Mouse (Mus musculus) olfactory bulb, adult 2 months (tissue): Measurements from ENCODE around the gene Nr5a2. TPM values are rescaled to one million over a fixed set of nuclear protein-coding genes. Genes with fewer than 3 reads are reported as not detected.
"Not testable (repeated sequence)": the region's sequence is repeated elsewhere in the genome, so short reads cannot be mapped to it uniquely, and the experiment has no call there.

Experiments used
- H3K27ac ChIP-seq: fragments of 200-500 bp; 2 replicates; pipeline ENCODE4 v1.5.1; 2012; ENCODE audit warnings: low read depth, low read length; ENCODE audit not compliant: insufficient read depth
- H3K4me1 ChIP-seq: fragments of 200-500 bp; 2 replicates; pipeline ENCODE4 v1.6.1; 2012; ENCODE audit warnings: low read length; ENCODE audit not compliant: control insufficient read depth, insufficient read depth
- H3K4me3 ChIP-seq: fragments of 200-500 bp; 2 replicates; pipeline ENCODE4 v1.5.1; 2012; ENCODE audit warnings: mild to moderate bottlenecking, low read depth, low read length, moderate library complexity; ENCODE audit not compliant: insufficient read depth
- CTCF ChIP-seq: fragments of 200-500 bp; IDR thresholded peaks from 2 replicates; pipeline ENCODE4 v1.5.1; 2012; ENCODE audit warnings: low read depth, mild to moderate bottlenecking, low read length, moderate library complexity; ENCODE audit not compliant: insufficient read depth
- POLR2A ChIP-seq: fragments of 200-500 bp; IDR thresholded peaks from 2 replicates; pipeline ENCODE4 v1.6.1; 2012; ENCODE audit warnings: mild to moderate bottlenecking, low read depth, low read length, moderate library complexity; ENCODE audit not compliant: insufficient read depth
- WGBS: fragments of 180-500 bp; shearing (Covaris S2); methylation state at CpG from one replicate; pipeline ENCODE4 v1.1.7; 2018; 5-methylcytosine and 5-hydroxymethylcytosine counted together
- polyA plus RNA-seq: library from polyadenylated mRNA; stranded (reverse); fragments of >200 nt; gene quantifications from 2 replicates; pipeline ENCODE4 v1.2.4, GENCODE M21; 2012; ENCODE audit warnings: low replicate concordance; ENCODE audit not compliant: missing spikeins, insufficient read depth, insufficient read length

Gene Nr5a2
- polyA plus RNA-seq, 1 experiment, result not detected

DNA sequence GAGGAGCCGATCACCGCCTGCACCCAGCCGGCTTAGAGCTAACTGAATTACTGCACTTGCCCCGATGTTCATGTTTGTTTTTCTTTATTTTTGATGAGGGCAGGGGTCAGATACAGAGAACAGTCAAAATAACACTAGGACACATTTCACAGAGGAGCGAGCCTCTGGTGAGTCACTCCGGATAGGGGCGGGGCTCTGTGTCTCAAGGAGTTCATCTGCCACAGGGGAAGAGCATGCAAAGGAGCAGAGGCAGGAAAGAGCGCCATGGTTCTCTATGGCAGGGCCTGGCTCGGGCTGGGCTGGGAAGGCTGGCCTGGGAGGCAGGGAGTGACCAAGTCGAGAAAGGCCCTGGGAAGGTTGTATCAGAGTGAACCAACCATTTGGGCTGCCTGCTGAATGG lies 121.0 kb downstream of the Nr5a2 start:
- Histone ChIP-seq H3K4me1 (peaks cover 8% of the 10 kb centered on the region), H3K4me3 (no peak overlapping the region), H3K27ac (no peak overlapping the region)
- TF ChIP-seq CTCF, result no peak
- TF ChIP-seq POLR2A, result no peak
- 82% methylated on average over 10 of the region's 10 CpGs for WGBS

DNA sequence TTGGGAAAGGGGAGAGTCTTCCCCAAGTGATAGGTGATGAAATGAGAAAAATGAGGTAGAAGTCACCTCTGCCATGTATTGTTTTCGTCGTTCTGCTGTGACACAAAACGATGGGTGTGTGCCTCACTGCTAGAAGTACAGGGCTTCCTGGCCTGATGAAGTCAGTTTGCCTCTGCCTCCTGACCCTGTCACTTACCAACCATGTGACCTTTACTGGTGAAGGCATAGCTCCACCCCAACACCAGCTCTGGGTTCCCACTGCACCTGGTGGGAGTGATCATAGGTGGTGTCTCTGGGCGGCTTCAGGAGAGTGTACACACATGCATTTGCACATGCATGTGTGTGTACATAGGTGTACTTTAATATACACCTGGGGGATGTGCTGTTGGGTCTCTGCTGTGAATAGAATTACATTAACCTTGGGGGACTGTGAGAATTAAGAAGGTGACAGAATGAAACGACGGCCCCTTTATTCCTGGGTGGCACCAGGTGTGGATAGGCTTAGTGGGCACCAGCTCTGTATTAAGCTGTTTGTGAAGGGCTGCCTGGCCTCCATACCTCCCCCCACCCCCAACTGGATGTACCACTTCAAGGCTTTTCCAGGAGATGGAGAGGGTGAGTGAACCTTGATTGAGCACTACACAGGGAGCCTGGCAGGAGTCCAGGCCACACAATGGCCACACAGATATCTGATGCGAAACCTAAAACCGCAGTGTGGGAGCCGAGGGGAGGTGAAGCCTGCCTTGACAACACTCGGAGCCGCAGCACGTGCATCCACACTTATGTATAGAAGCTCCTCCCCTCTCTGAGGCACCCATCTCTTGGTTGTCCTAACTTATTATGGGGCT lies 127.7 kb downstream of the Nr5a2 start:
- TF ChIP-seq CTCF, result no peak
- no peak overlapping the region for H3K27ac ChIP-seq
- no peak overlapping the region for H3K4me3 ChIP-seq
- 63% methylated on average over 12 of the region's 12 CpGs for WGBS
- H3K4me1 ChIP-seq, result no peaks in the 10 kb centered on the region

DNA sequence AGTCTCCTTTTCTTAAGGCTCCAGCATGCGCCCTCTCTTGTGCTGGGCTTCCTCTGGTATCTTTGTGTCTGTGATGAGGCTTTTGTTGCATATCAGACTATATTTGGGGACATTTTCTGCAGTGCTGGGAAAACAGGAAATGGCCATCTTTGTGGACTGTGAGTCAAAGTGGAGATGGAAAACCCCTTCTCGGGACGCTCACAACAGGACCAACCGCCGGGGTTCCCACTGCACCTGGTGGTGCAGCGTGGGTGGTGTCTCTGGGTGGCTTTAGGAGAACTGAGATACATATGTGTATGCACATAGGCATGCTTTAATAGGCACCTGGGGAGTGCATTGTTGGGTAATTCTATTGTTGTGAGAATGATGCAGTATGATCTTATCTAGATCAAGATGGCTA lies 129.3 kb downstream of the Nr5a2 start:
- TF ChIP-seq POLR2A, result no peak
- no peak for TF ChIP-seq CTCF
- Histone ChIP-seq H3K27ac (no peak overlapping the region), H3K4me1 (no peaks in the 10 kb centered on the region), H3K4me3 (no peak overlapping the region)
- 89% methylated on average over 6 of the region's 6 CpGs for WGBS

DNA sequence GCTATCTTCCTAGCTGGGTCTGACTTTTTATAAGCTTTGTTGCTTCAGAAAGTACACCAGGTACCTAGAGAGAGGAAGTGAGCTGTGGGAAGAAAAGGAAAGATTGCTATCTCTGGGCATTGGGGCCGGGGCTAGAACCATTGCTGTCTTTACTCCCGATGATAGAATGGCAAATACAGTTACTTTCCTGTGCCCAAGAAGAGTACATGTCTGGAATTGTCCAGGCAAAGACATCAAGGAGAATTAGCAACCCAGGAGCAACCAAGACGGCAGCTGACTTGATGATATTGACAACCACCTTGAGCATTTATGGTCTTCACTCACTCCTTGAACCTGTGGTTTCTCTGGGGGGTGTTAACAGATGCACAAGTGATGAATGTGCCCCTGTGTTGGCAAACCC lies 130.3 kb downstream of the Nr5a2 start:
- 94% methylated on average over 3 of the region's 3 CpGs for WGBS
- Histone ChIP-seq H3K27ac (no peak overlapping the region), H3K4me3 (no peak overlapping the region), H3K4me1 (no peaks in the 10 kb centered on the region)
- TF ChIP-seq CTCF, result no peak
- no peak for TF ChIP-seq POLR2A

DNA sequence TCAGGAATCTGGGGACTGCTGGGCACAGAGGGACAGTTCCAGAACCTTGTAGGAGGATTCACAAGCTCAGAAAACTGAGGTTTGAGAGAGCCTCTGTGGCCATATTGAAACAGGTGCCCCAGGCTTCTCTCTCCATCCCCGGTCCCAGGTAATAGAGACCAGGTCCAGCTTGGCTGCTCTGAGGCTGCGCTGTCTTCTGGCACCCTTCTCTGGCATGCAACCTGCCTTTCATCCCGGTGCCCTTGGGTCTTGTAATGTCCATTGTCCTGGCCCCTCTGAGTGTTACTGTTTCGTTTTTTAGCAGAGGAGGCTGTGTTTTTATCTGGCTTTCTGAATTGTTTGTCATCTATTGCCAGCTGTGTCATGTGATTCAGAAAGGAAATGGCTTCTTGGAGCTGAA lies 136.4 kb downstream of the Nr5a2 start:
- H3K4me1 ChIP-seq, result no peaks in the 10 kb centered on the region
- TF ChIP-seq POLR2A, result no peak
- TF ChIP-seq CTCF, result no peak
- WGBS, result 86% methylated on average over 4 of the region's 4 CpGs

DNA sequence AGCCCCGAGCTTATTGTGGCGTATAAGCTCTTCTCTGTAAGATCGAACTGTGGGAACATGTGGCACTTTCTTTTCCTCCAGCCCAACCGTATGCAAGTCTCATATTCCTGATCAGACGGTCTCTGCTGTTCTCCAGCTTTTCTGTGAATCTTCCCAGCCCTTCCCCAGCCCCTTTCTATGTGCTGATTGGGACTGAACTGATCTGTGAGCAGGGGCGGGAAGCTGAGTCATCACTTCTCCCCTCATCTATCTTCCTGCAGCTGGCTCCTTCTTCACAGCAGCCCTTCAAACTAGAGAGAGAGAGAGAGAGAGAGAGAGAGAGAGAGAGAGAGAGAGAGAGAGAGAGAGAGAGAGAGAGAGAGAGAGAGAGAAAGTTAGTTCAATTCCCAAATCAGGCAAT lies 159.6 kb downstream of the Nr5a2 start:
- Histone ChIP-seq H3K4me3 (no peak overlapping the region), H3K27ac (no peak overlapping the region), H3K4me1 (peaks cover 5% of the 10 kb centered on the region; the same call in 1 of the 2 replicates)
- 58% methylated on average over 6 of the region's 6 CpGs for WGBS
- TF ChIP-seq CTCF (no peak), POLR2A (no peak)

More for the DNA sequence above, 136.4 kb downstream of the Nr5a2 start:
- no peak overlapping the region for H3K27ac ChIP-seq
- H3K4me3 ChIP-seq, result no peak overlapping the region

DNA sequence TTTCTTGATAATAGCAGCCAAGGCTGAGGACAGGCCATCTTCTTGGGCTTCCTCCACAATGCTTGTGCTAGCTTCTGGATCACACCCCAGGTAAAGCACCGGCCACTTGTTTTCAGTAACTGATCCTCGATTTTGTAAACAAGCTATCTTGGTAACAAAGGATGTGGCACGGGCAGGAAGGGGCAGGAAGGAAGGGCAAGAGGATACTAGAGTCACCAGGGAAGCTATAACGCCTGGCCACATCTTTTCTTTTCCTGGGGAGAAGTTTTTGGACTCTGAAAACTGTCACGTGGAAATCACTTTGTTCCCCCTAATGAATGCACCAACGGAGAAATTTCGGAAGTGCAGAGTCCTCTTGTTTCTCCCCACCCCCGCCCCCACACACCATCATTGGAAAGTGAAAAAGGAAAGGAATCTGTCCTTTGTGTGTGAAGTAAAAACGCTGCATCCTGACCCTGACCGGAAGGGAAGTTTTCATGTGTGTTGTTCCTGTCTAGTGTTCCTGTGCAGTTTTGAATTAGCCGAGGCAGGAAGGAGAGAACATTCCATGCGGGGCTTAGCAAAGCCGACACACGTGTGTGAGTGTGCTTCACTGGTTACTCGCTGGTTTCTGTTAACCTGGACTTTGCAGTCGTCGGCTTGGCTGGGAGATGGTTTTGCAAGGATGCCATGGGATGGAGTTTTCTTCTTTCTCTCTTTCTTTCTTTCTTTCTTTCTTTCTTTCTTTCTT lies 163.7 kb downstream of the Nr5a2 start:
- Histone ChIP-seq H3K4me3 (no peak overlapping the region), H3K27ac (no peak overlapping the region), H3K4me1 (peaks cover 5% of the 10 kb centered on the region; the same call in 1 of the 2 replicates)
- WGBS, result 46% methylated on average over 17 of the region's 17 CpGs
- TF ChIP-seq POLR2A, result no peak

DNA sequence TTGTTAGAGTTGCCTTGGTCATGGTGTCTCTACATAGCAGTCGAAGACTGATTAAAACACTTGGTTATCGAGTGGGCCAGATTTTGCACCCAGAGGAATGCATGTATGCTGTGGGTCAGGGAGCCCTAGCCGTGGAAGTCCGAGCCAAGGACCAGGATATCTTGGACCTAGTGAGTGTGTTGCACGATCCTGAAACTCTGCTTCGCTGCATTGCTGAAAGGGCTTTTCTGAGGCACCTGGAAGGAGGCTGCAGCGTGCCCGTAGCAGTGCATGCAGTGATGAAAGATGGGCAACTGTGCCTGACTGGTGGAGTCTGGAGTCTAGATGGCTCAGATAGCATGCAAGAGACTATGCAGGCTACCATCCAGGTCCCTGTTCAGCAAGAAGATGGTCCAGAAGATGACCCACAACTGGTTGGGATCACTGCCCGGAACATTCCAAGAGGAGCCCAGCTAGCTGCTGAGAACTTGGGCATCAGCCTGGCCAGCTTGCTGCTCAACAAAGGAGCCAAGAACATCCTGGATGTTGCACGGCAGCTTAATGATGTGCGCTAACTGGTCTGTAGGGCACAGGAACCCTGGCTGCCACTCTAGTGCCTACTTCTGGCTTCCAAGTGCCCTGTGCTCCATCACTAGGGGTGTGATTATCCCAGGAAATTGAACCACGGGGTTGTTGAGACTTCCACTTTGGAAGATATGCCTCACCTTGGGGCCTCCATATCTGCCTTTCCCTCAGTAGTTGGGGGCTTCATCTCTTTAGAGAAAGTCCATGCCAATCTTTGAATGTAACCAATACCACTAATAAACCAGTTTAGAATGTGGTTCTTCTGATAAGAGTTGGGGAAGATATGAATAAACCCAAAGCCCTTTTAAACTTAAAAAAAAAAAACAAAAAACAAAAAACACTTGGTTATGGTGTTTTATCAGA lies 167.0 kb downstream of the Nr5a2 start:
- H3K4me3 ChIP-seq, H3K27ac ChIP-seq, H3K4me1 ChIP-seq: not testable (repeated sequence)
- 96% methylated on average over 12 of the region's 12 CpGs for WGBS
